Mouse (Mus musculus): ENCODE measurements at regions not wholly inside any gene's neighbourhood (a gene's known extent, or its start where the extent isn't known, plus 50 kb on each side); places are given as distances from the start of the nearest gene placed in this dataset.

- DNase-seq (ENCODE audit: low read depth in 1 of 2, low spot score in 2 of 2), result no peak
These were observed 105.1 kb downstream of the Mtx2 start for GRCm38 (mm10) chr2:74930702-74931101.

- DNase-seq (ENCODE audit: low read depth in 1 of 2, low spot score in 2 of 2), result no peak
These were observed 107.6 kb downstream of the Mtx2 start for GRCm38 (mm10) chr2:74933190-74933589.

GRCm38 (mm10) chr2:74933771-74934170 lies 108.2 kb downstream of the Mtx2 start:
- no peak for DNase-seq (ENCODE audit: low read depth in 1 of 2, low spot score in 2 of 2)

- DNase-seq (ENCODE audit: low read depth in 1 of 2, low spot score in 2 of 2), result no peak
These were observed 113.1 kb downstream of the Mtx2 start for GRCm38 (mm10) chr2:74938711-74939110.

GRCm38 (mm10) chr2:74941966-74942365 lies 116.4 kb downstream of the Mtx2 start:
- DNase-seq (ENCODE audit: low read depth in 1 of 2, low spot score in 2 of 2), result no peak

- no peak for DNase-seq (ENCODE audit: low read depth in 1 of 2, low spot score in 2 of 2)
These were observed 117.1 kb downstream of the Mtx2 start for GRCm38 (mm10) chr2:74942611-74943198.

- DNase-seq (ENCODE audit: low read depth in 1 of 2, low spot score in 2 of 2), result no peak
These were observed 119.7 kb downstream of the Mtx2 start for GRCm38 (mm10) chr2:74945185-74945749.

- no peak for DNase-seq (ENCODE audit: low read depth in 1 of 2, low spot score in 2 of 2)
These were observed 126.0 kb downstream of the Mtx2 start for GRCm38 (mm10) chr2:74951401-74952260.

GRCm38 (mm10) chr2:74954101-74954500 lies 128.5 kb downstream of the Mtx2 start:
- no peak for DNase-seq (ENCODE audit: low read depth in 1 of 2, low spot score in 2 of 2)

- no peak for DNase-seq (ENCODE audit: low read depth in 1 of 2, low spot score in 2 of 2)
These were observed 129.9 kb downstream of the Mtx2 start for GRCm38 (mm10) chr2:74955281-74956128.

GRCm38 (mm10) chr2:74956129-74956450 lies 130.5 kb downstream of the Mtx2 start:
- no peak for DNase-seq (ENCODE audit: low read depth in 1 of 2, low spot score in 2 of 2)

GRCm38 (mm10) chr2:74956556-74956955 lies 131.0 kb downstream of the Mtx2 start:
- DNase-seq (ENCODE audit: low read depth in 1 of 2, low spot score in 2 of 2), result no peak

GRCm38 (mm10) chr2:74959936-74960335 lies 134.3 kb downstream of the Mtx2 start:
- DNase-seq (ENCODE audit: low read depth in 1 of 2, low spot score in 2 of 2), result no peak

GRCm38 (mm10) chr2:74962416-74962815 lies 136.8 kb downstream of the Mtx2 start:
- no peak for DNase-seq (ENCODE audit: low read depth in 1 of 2, low spot score in 2 of 2)

- peak in 1 of 2 experiments; percentile 3 for DNase-seq (ENCODE audit: low read depth in 1 of 2, low spot score in 2 of 2)
These were observed 138.8 kb downstream of the Mtx2 start for GRCm38 (mm10) chr2:74964360-74964759.

- DNase-seq (ENCODE audit: low read depth in 1 of 2, low spot score in 2 of 2), result no peak
These were observed 139.4 kb downstream of the Mtx2 start for GRCm38 (mm10) chr2:74964980-74965379.

- no peak for DNase-seq (ENCODE audit: low read depth in 1 of 2, low spot score in 2 of 2)
These were observed 139.9 kb downstream of the Mtx2 start for GRCm38 (mm10) chr2:74965384-74966060.

- DNase-seq (ENCODE audit: low read depth in 1 of 2, low spot score in 2 of 2), result no peak
These were observed 145.1 kb downstream of the Mtx2 start for GRCm38 (mm10) chr2:74970611-74971265.

- no peak for DNase-seq (ENCODE audit: low read depth in 1 of 2, low spot score in 2 of 2)
These were observed 147.8 kb downstream of the Mtx2 start for GRCm38 (mm10) chr2:74973386-74973785.

GRCm38 (mm10) chr2:74974595-74975325 lies 149.2 kb downstream of the Mtx2 start:
- no peak for DNase-seq (ENCODE audit: low read depth in 1 of 2, low spot score in 2 of 2)

Measured in monocyte, adult 2 months (primary cell).